Mouse (Mus musculus) liver, embryonic 16.5 days (tissue): ENCODE results near the gene Dnah5. TPM values are rescaled to one million over a fixed set of nuclear protein-coding genes. Genes with fewer than 3 reads are reported as not detected.
A peak's percentile ranks its signal among the peaks of the same experiment; 100 is the strongest.

Experiments
- ATAC-seq: fragments of 200-750 bp; cut with Nextera tagmentation; 2 replicates; pipeline ENCODE4 v1.8.0; 2017; ENCODE audit warnings: low read depth, mild to moderate bottlenecking, moderate number of reproducible peaks, moderate library complexity
- H3K27ac ChIP-seq: fragments of 300-500 bp; sonication (generic); 2 replicates; pipeline ENCODE4 v1.5.1; 2014; ENCODE audit warnings: mild to moderate bottlenecking, low read length
- H3K27me3 ChIP-seq: fragments of 300-500 bp; sonication (generic); 2 replicates; pipeline ENCODE4 v1.6.1; 2014; ENCODE audit warnings: low read depth, low read length, mixed read lengths; ENCODE audit not compliant: control insufficient read depth, insufficient read depth
- H3K36me3 ChIP-seq: fragments of 300-500 bp; sonication (generic); 2 replicates; pipeline ENCODE4 v1.6.1; 2014; ENCODE audit warnings: mild to moderate bottlenecking; ENCODE audit not compliant: control insufficient read depth, insufficient read depth
- H3K4me1 ChIP-seq: fragments of 300-500 bp; sonication (generic); 2 replicates; pipeline ENCODE4 v1.6.1; 2014; ENCODE audit warnings: low read depth, low read length, mixed read lengths; ENCODE audit not compliant: control insufficient read depth
- H3K4me2 ChIP-seq: fragments of 300-500 bp; sonication (generic); 2 replicates; pipeline ENCODE4 v1.6.1; 2014; ENCODE audit warnings: low read depth, low read length, mixed read lengths
- H3K4me3 ChIP-seq: fragments of 300-500 bp; sonication (generic); 2 replicates; pipeline ENCODE4 v1.5.1; 2014; ENCODE audit warnings: low read depth, mild to moderate bottlenecking, low read length
- H3K9ac ChIP-seq: fragments of 300-500 bp; sonication (generic); 2 replicates; pipeline ENCODE4 v1.6.1; 2014; ENCODE audit warnings: low read depth, low read length
- H3K9me3 ChIP-seq: fragments of 300-500 bp; sonication (generic); replicated peaks from 2 replicates; pipeline ENCODE4 v1.6.1; 2016; ENCODE audit warnings: low read length; ENCODE audit not compliant: control insufficient read depth
- WGBS: fragments of 180-500 bp; shearing (Covaris S2); extraction: QIAGEN DNeasy Blood & Tissue Kit; methylation state at CpG from one replicate; pipeline ENCODE4 v1.1.7; 2014; ENCODE audit not compliant: insufficient replicate concordance; 5-methylcytosine and 5-hydroxymethylcytosine counted together
- polyA plus RNA-seq: library from polyadenylated mRNA; unstranded; fragments of >200 nt; fragmentation: Nextera tagmentation; extraction: Ambion mirVana; gene quantifications from 2 replicates; pipeline ENCODE4 v1.2.1, GENCODE M21; 2015

Gene Dnah5
- not detected in 2 replicates for polyA plus RNA-seq

- Histone ChIP-seq H3K9me3 (no peaks in the 10 kb centered on the region), H3K27me3 (no peaks in the 10 kb centered on the region), H3K36me3 (no peaks in the 10 kb centered on the region), H3K4me2 (no peak within 1 kb of the TSS), H3K27ac (no peak within 1 kb of the TSS), H3K9ac (no peak within 1 kb of the TSS), H3K4me1 (no peaks in the 10 kb centered on the region), H3K4me3 (no peak within 1 kb of the TSS)
- WGBS = 66% methylated on average over 20 of the region's 20 CpGs
- ATAC-seq = no peak
These were observed at the start of gene Dnah5 for GRCm38 (mm10) chr15:28203111-28204075. Gene Dnah5 (plus strand): TSS chr15:28203752.

GRCm38 (mm10) chr15:28154822-28155501 is 48.6 kb upstream of the Dnah5 start:
- H3K9ac ChIP-seq = no peak overlapping the region
- 0 out of 2 replicates have a peak overlapping the region, but pooled peaks have one; percentile 36 for H3K4me2 ChIP-seq
- WGBS = 8% methylated on average over 27 of the region's 27 CpGs
- H3K27ac ChIP-seq = no peak overlapping the region
- H3K36me3 ChIP-seq = no peaks in the 10 kb centered on the region
- H3K9me3 ChIP-seq = no peaks in the 10 kb centered on the region
- no peaks in the 10 kb centered on the region for H3K4me1 ChIP-seq
- no peak overlapping the region for H3K4me3 ChIP-seq
- no peaks in the 10 kb centered on the region for H3K27me3 ChIP-seq
- ATAC-seq = no peak

- H3K4me3 ChIP-seq = peak overlapping the region; percentile 57
- H3K9me3 ChIP-seq = no peaks in the 10 kb centered on the region
- H3K4me1 ChIP-seq = no peaks in the 10 kb centered on the region
- ATAC-seq = peak; percentile 90
- WGBS = 3% methylated on average over 18 of the region's 19 CpGs
- peak overlapping the region; percentile 33 for H3K9ac ChIP-seq
- peak overlapping the region; percentile 56 for H3K4me2 ChIP-seq
- no peaks in the 10 kb centered on the region for H3K27me3 ChIP-seq
- no peak overlapping the region for H3K27ac ChIP-seq
- no peaks in the 10 kb centered on the region for H3K36me3 ChIP-seq
These were observed 44.6 kb upstream of the Dnah5 start for GRCm38 (mm10) chr15:28158771-28159489.

GRCm38 (mm10) chr15:28162291-28162690 is 41.3 kb upstream of the Dnah5 start:
- no peaks in the 10 kb centered on the region for H3K36me3 ChIP-seq
- no peak overlapping the region for H3K4me2 ChIP-seq
- no peaks in the 10 kb centered on the region for H3K4me1 ChIP-seq
- no peaks in the 10 kb centered on the region for H3K27me3 ChIP-seq
- H3K27ac ChIP-seq = no peak overlapping the region
- no peak for ATAC-seq
- WGBS = 57% methylated on average over 2 of the region's 2 CpGs
- H3K9ac ChIP-seq = no peak overlapping the region
- H3K4me3 ChIP-seq = no peak overlapping the region
- H3K9me3 ChIP-seq = no peaks in the 10 kb centered on the region

GRCm38 (mm10) chr15:28165234-28165633 is 38.3 kb upstream of the Dnah5 start:
- ATAC-seq = no peak
- Histone ChIP-seq H3K4me2 (no peak overlapping the region), H3K36me3 (no peaks in the 10 kb centered on the region), H3K9me3 (no peaks in the 10 kb centered on the region), H3K4me1 (no peaks in the 10 kb centered on the region), H3K27ac (no peak overlapping the region), H3K9ac (no peak overlapping the region), H3K27me3 (no peaks in the 10 kb centered on the region), H3K4me3 (no peak overlapping the region)
- WGBS = 64% methylated on average over 7 of the region's 7 CpGs

- ATAC-seq = no peak
- no peak overlapping the region for H3K9ac ChIP-seq
These were observed 37.5 kb upstream of the Dnah5 start for GRCm38 (mm10) chr15:28166090-28166489.

GRCm38 (mm10) chr15:28178951-28179350 is 24.6 kb upstream of the Dnah5 start:
- WGBS = 56% methylated on average over 11 of the region's 11 CpGs
- no peak overlapping the region for H3K4me3 ChIP-seq
- H3K9ac ChIP-seq = no peak overlapping the region
- no peaks in the 10 kb centered on the region for H3K27me3 ChIP-seq
- no peaks in the 10 kb centered on the region for H3K9me3 ChIP-seq
- no peak for ATAC-seq
- no peaks in the 10 kb centered on the region for H3K36me3 ChIP-seq
- H3K4me1 ChIP-seq = no peaks in the 10 kb centered on the region
- no peak overlapping the region for H3K4me2 ChIP-seq
- H3K27ac ChIP-seq = no peak overlapping the region

More at GRCm38 (mm10) chr15:28166090-28166489, 37.5 kb upstream of the Dnah5 start:
- Histone ChIP-seq H3K4me2 (no peak overlapping the region), H3K27ac (no peak overlapping the region), H3K9me3 (no peaks in the 10 kb centered on the region), H3K36me3 (no peaks in the 10 kb centered on the region), H3K4me3 (no peak overlapping the region), H3K27me3 (no peaks in the 10 kb centered on the region), H3K4me1 (no peaks in the 10 kb centered on the region)
- WGBS = 67% methylated on average over 6 of the region's 6 CpGs

- H3K9me3 ChIP-seq = no peaks in the 10 kb centered on the region
- WGBS = 40% methylated on average over 6 of the region's 6 CpGs
- H3K9ac ChIP-seq = no peak overlapping the region
- no peaks in the 10 kb centered on the region for H3K4me1 ChIP-seq
- no peaks in the 10 kb centered on the region for H3K27me3 ChIP-seq
- no peak overlapping the region for H3K4me3 ChIP-seq
- H3K4me2 ChIP-seq = no peak overlapping the region
- H3K27ac ChIP-seq = no peak overlapping the region
- H3K36me3 ChIP-seq = no peaks in the 10 kb centered on the region
- ATAC-seq = no peak
These were observed 24.0 kb upstream of the Dnah5 start for GRCm38 (mm10) chr15:28179556-28179955.
